Mouse (Mus musculus) left cerebral cortex, postnatal 14 days (tissue): ENCODE measurements at regions not wholly inside any gene's neighbourhood (a gene's known extent, or its start where the extent isn't known, plus 50 kb on each side); places are given as distances from the start of the nearest gene placed in this dataset.

Experiments
- DNase-seq, 2 experiments: peaks; one replicate each; pipeline ENCODE4 v3.0.0; 2021 to 2022; ENCODE audit warnings: low spot score in 2 of 2, mixed read lengths in 1 of 2
- intact Hi-C: fragments of 180-260 bp; cut with DNase I; formaldehyde crosslinking; loops from one replicate; pipeline ENCODE4 v1.15.1; 2025

GRCm38 (mm10) chr1:189102781-189103180, 95.1 kb upstream of the Kctd3 start:
- DNase-seq = no peak
- intact Hi-C loops = no loop called here

- intact Hi-C loops = no loop called here
- DNase-seq = no peak
These were observed 91.5 kb upstream of the Kctd3 start for GRCm38 (mm10) chr1:189099121-189099520.

GRCm38 (mm10) chr1:189092819-189093218, 85.2 kb upstream of the Kctd3 start:
- no peak for DNase-seq
- intact Hi-C loops = no loop called here

GRCm38 (mm10) chr1:189085245-189085644, 77.6 kb upstream of the Kctd3 start:
- intact Hi-C loops = no loop called here
- DNase-seq = no peak

- no peak for DNase-seq
- intact Hi-C loops = no loop called here
These were observed 73.6 kb upstream of the Kctd3 start for GRCm38 (mm10) chr1:189081267-189081666.

- intact Hi-C loops = no loop called here
- peak; percentile 20 to 34 for DNase-seq
These were observed 73.2 kb upstream of the Kctd3 start for GRCm38 (mm10) chr1:189080797-189081196.

- intact Hi-C loops = no loop called here
- DNase-seq = no peak
These were observed 72.1 kb upstream of the Kctd3 start for GRCm38 (mm10) chr1:189079451-189080410.

- DNase-seq = no peak
- intact Hi-C loops = no loop called here
These were observed 70.2 kb upstream of the Kctd3 start for GRCm38 (mm10) chr1:189077861-189078260.

GRCm38 (mm10) chr1:189076276-189076675, 68.6 kb upstream of the Kctd3 start:
- intact Hi-C loops = no loop called here

GRCm38 (mm10) chr1:189075671-189076070, 68.0 kb upstream of the Kctd3 start:
- DNase-seq = no peak
- intact Hi-C loops = no loop called here

More at GRCm38 (mm10) chr1:189076276-189076675, 68.6 kb upstream of the Kctd3 start:
- no peak for DNase-seq

GRCm38 (mm10) chr1:189072516-189072915, 64.9 kb upstream of the Kctd3 start:
- DNase-seq = no peak
- intact Hi-C loops = no loop called here

GRCm38 (mm10) chr1:189068204-189068603, 60.6 kb upstream of the Kctd3 start:
- no peak for DNase-seq
- intact Hi-C loops = no loop called here

- DNase-seq = no peak
- intact Hi-C loops = no loop called here
These were observed 59.7 kb upstream of the Kctd3 start for GRCm38 (mm10) chr1:189067204-189067960.

GRCm38 (mm10) chr1:189066446-189067151, 59.0 kb upstream of the Kctd3 start:
- no peak for DNase-seq
- intact Hi-C loops = no loop called here

GRCm38 (mm10) chr1:189065152-189065910, 57.7 kb upstream of the Kctd3 start:
- intact Hi-C loops = no loop called here
- DNase-seq = no peak

- no peak for DNase-seq
- intact Hi-C loops = no loop called here
These were observed 57.0 kb upstream of the Kctd3 start for GRCm38 (mm10) chr1:189064629-189065028.

GRCm38 (mm10) chr1:189063699-189064098, 56.1 kb upstream of the Kctd3 start:
- intact Hi-C loops = no loop called here
- no peak for DNase-seq

GRCm38 (mm10) chr1:189063209-189063608, 55.6 kb upstream of the Kctd3 start:
- intact Hi-C loops = no loop called here

More at GRCm38 (mm10) chr1:189063209-189063608, 55.6 kb upstream of the Kctd3 start:
- DNase-seq = no peak
